Mouse (Mus musculus) inflammation-experienced regulatory T-cells, adult 16 weeks (primary cell): Measurements from ENCODE around the gene Mios. TPM values are rescaled to one million over a fixed set of nuclear protein-coding genes. Genes with fewer than 3 reads are reported as not detected.

ENCODE experiments used
- polyA plus RNA-seq: library from polyadenylated mRNA; unstranded; fragments of 100-300 nt; shearing (Covaris generic); gene quantifications from one replicate; pipeline ENCODE4 v1.2.1, GENCODE M21; 2017

The Mios gene
- polyA plus RNA-seq, result 23.6 TPM

DNA sequence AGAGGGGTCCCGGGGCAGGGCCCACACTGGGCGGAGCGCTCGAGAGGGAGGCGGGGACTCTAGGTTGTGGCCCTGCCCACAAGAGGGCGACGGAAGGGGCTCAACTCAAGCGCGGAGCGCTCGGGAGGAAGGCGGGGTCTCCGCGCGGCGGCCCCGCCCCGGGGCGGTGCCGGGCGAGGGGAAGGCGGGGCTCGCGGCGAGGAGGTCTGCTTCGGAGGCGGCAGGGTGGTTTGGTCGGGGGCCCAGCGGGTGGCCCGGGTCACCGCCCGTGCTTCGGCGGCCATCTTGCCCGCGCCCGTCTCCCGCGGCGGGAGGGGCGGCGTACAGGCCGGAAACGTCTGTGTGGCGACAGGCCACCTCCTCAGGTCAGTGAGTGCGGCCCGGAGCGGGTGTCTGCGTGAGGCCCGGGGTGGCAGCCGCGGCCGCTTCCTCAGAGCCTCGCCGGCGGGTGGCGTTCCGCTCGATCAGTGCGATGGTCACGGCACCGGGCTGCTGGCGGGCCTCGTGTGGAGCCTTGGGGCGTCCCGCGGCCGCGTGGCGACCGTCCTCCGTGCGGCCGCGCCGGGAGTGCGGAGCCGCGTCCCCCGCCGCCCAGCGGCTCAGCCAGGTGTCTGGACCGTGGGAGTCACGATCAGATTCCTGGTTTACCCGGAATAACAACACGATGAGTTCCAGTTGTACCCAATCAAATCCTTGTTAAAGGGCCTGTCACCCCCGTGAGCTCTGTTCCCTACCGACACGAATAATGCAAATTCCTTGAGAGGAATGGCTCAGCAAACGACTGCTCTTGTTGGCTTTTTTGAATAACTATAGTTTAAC lies at the start of gene Mios:
Mios (plus strand) TSS at position 176 of the 819 bp plus-strand sequence.

DNA sequence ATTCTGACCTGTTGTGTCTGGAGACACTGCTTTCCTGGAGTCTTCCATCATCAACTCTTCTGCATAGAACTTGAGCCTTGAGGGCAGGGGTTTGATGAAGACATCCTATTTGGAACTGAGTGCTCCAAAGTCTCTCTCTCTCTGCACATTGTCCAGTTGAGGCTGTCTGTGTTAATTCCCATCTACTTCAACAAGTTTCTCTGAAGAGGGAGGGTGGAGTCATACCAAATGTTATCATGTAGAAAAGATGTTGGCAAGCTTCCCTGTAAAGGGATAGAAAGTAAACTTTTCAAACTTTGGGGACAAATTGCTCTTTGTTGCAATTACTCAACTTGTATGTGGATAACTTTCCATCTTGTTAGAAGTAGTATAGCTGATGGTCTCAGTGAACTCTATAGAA lies 16.5 kb upstream of the Mios start, which contains the start of gene Col28a1:
Col28a1 (minus strand) TSS at position 101 of the 400 bp plus-strand sequence.

DNA sequence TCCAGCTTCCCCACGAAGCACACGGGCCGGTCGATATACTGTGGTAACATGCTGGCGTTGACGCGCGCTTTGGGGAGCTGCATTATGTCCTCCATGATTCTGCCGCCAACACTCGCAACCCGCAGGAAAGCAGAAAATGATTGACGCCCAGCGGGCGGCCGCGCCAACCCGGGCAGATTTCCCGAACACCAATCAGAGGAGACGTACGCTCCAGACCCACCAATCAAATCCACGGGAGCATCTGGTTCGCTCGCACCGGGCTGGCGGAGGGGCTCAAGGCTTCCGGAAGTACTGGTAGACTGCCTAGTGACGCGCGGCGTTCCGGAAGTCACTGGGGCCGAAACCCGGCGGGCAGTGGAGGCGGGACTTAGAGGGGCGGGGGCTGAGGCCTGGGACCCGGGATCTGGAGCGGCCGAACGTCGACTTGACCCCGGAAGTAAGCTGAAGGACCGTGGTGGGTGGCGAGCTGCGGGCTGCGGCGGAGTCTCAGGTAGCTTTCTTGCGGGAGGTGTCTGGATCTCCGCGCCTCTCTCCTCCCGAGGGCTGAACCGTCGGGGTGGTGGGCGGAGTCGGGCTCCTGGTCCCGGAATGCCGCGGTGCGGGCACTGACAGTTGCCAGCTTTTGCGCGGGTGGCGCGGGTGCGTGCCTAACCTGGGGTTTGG lies 50.1 kb downstream of the Mios start, which contains the start of the genes Rpa3, Umad1 and Gm45062:
Rpa3 (minus strand) TSS at position 170 of the 663 bp plus-strand sequence.
Umad1 (plus strand) TSS at position 285 of the 663 bp plus-strand sequence.
Gm45062 (plus strand) TSS at position 447 of the 663 bp plus-strand sequence.

Other genes starting within 250 kb of the Mios start
- not detected for gene Col28a1, start 16.6 kb upstream of the Mios start, polyA plus RNA-seq
- gene Rpa3, start 50.0 kb downstream of the Mios start, polyA plus RNA-seq, result 72.5 TPM
- 17.5 TPM for gene Umad1, start 50.1 kb downstream of the Mios start, polyA plus RNA-seq
- gene Gm45062, start 50.2 kb downstream of the Mios start, polyA plus RNA-seq, result 5.6 TPM